Mouse (Mus musculus) heart, embryonic 14.5 days (tissue): ENCODE results near the gene Crybg1. TPM values are rescaled to one million over a fixed set of nuclear protein-coding genes. Genes with fewer than 3 reads are reported as not detected.

Source experiments
- ATAC-seq: fragments of 200-750 bp; cut with Nextera tagmentation; 2 replicates; pipeline ENCODE4 v1.8.0; 2017; ENCODE audit warnings: low read depth, moderate TSS enrichment; ENCODE audit not compliant: insufficient number of reproducible peaks, insufficient read depth, low FRiP score
- H3K27ac ChIP-seq, 2 experiments: fragments of 200-500 bp in 1 of 2; fragments of 300-500 bp in 1 of 2; sonication (generic) in 1 of 2; replicated peaks in 1 of 2; 2 replicates each; pipeline ENCODE4 v1.5.1; 2012 to 2014; ENCODE audit warnings: low read depth in 2 of 2, low read length in 2 of 2, control low read depth in 1 of 2, mild to moderate bottlenecking in 1 of 2, mixed read lengths in 1 of 2; ENCODE audit not compliant: control insufficient read depth in 1 of 2, insufficient read depth in 1 of 2
- H3K27me3 ChIP-seq: fragments of 300-500 bp; sonication (generic); 2 replicates; pipeline ENCODE4 v1.6.1; 2014; ENCODE audit warnings: mild to moderate bottlenecking, low read length, control low read depth; ENCODE audit not compliant: control insufficient read depth, insufficient read depth
- H3K36me3 ChIP-seq: fragments of 300-500 bp; sonication (generic); 2 replicates; pipeline ENCODE4 v1.6.1; 2014; ENCODE audit warnings: mild to moderate bottlenecking, control low read depth, low read length, mixed read lengths; ENCODE audit not compliant: control insufficient read depth, insufficient read depth
- H3K4me1 ChIP-seq, 2 experiments: fragments of 200-500 bp in 1 of 2; fragments of 300-500 bp in 1 of 2; sonication (generic) in 1 of 2; 2 replicates each; pipeline ENCODE4 v1.6.1; 2012 to 2014; ENCODE audit warnings: low read length in 2 of 2, control low read depth in 1 of 2, mixed read lengths in 1 of 2; ENCODE audit not compliant: control insufficient read depth in 2 of 2, insufficient read depth in 2 of 2
- H3K4me2 ChIP-seq: fragments of 300-500 bp; sonication (generic); 2 replicates; pipeline ENCODE4 v1.6.1; 2014; ENCODE audit warnings: mild to moderate bottlenecking, low read length
- H3K4me3 ChIP-seq, 2 experiments: fragments of 200-500 bp in 1 of 2; fragments of 300-500 bp in 1 of 2; sonication (generic) in 1 of 2; 2 replicates each; pipeline ENCODE4 v1.5.1; 2012 to 2014; ENCODE audit warnings: low read length in 2 of 2, mild to moderate bottlenecking in 2 of 2, control low read depth in 1 of 2, low read depth in 1 of 2, moderate library complexity in 1 of 2; ENCODE audit not compliant: control insufficient read depth in 1 of 2, insufficient read depth in 1 of 2
- H3K9ac ChIP-seq: fragments of 300-500 bp; sonication (generic); 2 replicates; pipeline ENCODE4 v1.6.1; 2014; ENCODE audit warnings: mild to moderate bottlenecking, low read length
- H3K9me3 ChIP-seq: fragments of 300-500 bp; sonication (generic); 2 replicates; pipeline ENCODE4 v1.6.1; 2016; ENCODE audit warnings: low read length, control low read depth; ENCODE audit not compliant: control insufficient read depth
- WGBS: fragments of 180-500 bp; shearing (Covaris S2); extraction: QIAGEN DNeasy Blood & Tissue Kit; methylation state at CpG from one replicate; pipeline ENCODE4 v1.1.7; 2014; 5-methylcytosine and 5-hydroxymethylcytosine counted together
- polyA plus RNA-seq: library from polyadenylated mRNA; unstranded; fragments of >200 nt; fragmentation: Nextera tagmentation; extraction: Ambion mirVana; gene quantifications from 2 replicates; pipeline ENCODE4 v1.2.1, GENCODE M21; 2014

Crybg1 gene
- polyA plus RNA-seq, 1 experiment from 2014 or later: 0.16 TPM

GRCm38 (mm10) chr10:44163028-44163427, 14.4 kb upstream of the Crybg1 start:
- WGBS: 77% methylated on average over 4 of the region's 4 CpGs
- Histone ChIP-seq H3K27ac (no peak overlapping the region), H3K36me3 (no peaks in the 10 kb centered on the region)

GRCm38 (mm10) chr10:44160150-44160549, 11.5 kb upstream of the Crybg1 start:
- H3K27ac ChIP-seq: no peak overlapping the region
- WGBS: 34% methylated on average over 4 of the region's 4 CpGs

More at GRCm38 (mm10) chr10:44163028-44163427, 14.4 kb upstream of the Crybg1 start:
- Histone ChIP-seq H3K4me1 (no peaks in the 10 kb centered on the region), H3K4me2 (no peak overlapping the region), H3K9ac (no peak overlapping the region), H3K27me3 (no peaks in the 10 kb centered on the region), H3K4me3 (no peak overlapping the region), H3K9me3 (no peaks in the 10 kb centered on the region)
- ATAC-seq: no peak

DNA sequence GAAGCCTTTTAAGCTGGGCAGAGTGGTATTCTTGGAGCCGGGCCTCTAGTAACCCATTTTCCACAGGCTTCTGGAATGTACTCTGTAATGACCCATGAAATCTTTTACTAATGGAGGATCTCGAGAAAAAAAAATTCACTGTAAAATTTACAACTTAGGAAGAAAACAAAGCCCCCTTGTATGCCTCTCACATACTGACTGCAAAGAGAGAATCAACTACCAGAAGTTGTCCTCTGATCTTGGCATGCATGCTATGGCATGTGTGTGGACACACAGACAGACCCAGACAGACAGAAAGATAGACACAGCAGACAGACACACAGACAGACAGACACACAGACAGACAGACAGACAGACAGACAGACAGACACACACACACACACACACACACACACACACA, 8.8 kb upstream of the Crybg1 start:
- WGBS: 54% methylated on average over 2 of the region's 2 CpGs
- no peak for ATAC-seq
- H3K27me3 ChIP-seq: no peaks in the 10 kb centered on the region

More at GRCm38 (mm10) chr10:44160150-44160549, 11.5 kb upstream of the Crybg1 start:
- no peaks in the 10 kb centered on the region for H3K27me3 ChIP-seq
- H3K36me3 ChIP-seq: no peaks in the 10 kb centered on the region
- H3K4me1 ChIP-seq: no peaks in the 10 kb centered on the region
- no peak for ATAC-seq
- H3K9me3 ChIP-seq: no peaks in the 10 kb centered on the region
- H3K4me3 ChIP-seq: no peak overlapping the region
- no peak overlapping the region for H3K4me2 ChIP-seq
- no peak overlapping the region for H3K9ac ChIP-seq

DNA sequence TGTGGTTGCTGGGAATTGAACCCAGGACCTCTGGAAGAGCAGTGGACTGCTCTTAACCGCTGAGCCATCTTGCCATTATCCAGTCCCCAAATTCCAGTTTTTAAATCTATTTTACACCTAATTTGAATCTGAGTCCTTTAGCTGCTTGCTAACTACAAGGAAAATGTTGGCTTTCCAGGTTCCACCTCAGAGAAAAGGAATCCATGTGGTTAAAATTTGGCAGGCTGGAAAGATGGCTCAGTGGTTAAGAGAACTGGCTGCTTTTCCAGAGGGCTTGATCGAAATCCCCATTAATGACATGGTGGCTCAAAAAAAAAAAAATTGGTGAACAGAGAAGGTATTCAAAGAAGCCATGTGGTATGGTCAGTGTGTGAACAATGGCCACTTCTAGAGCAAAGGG, 1.8 kb upstream of the Crybg1 start:
- Histone ChIP-seq H3K4me3 (no peak overlapping the region), H3K9me3 (no peaks in the 10 kb centered on the region), H3K36me3 (no peaks in the 10 kb centered on the region), H3K4me2 (no peak overlapping the region), H3K4me1 (peaks cover 8 to 9% of the 10 kb centered on the region in 2 experiments; a peak in 3 of 4 replicates), H3K27me3 (peaks cover 14% of the 10 kb centered on the region; the same call in 1 of the 2 replicates), H3K9ac (no peak overlapping the region), H3K27ac (no peak overlapping the region)
- 79% methylated on average over 2 of the region's 2 CpGs for WGBS
- no peak for ATAC-seq

More for the DNA sequence above, 8.8 kb upstream of the Crybg1 start:
- Histone ChIP-seq H3K27ac (no peak overlapping the region), H3K4me1 (no peaks in the 10 kb centered on the region), H3K9me3 (no peaks in the 10 kb centered on the region), H3K9ac (no peak overlapping the region), H3K36me3 (no peaks in the 10 kb centered on the region), H3K4me2 (no peak overlapping the region), H3K4me3 (no peak overlapping the region)

- WGBS: 90% methylated on average over 10 of the region's 10 CpGs
- Histone ChIP-seq H3K9ac (no peak overlapping the region), H3K27ac (no peak overlapping the region), H3K9me3 (no peaks in the 10 kb centered on the region), H3K4me2 (no peak overlapping the region), H3K4me3 (no peak overlapping the region), H3K4me1 (peaks cover under 1 to 1% of the 10 kb centered on the region in 2 experiments; a peak in 1 of 4 replicates), H3K36me3 (no peaks in the 10 kb centered on the region), H3K27me3 (peaks cover 4% of the 10 kb centered on the region; the same call in 1 of the 2 replicates)
- ATAC-seq: no peak
Measured at GRCm38 (mm10) chr10:44143401-44143800, 5.3 kb downstream of the Crybg1 start.

- Histone ChIP-seq H3K9me3 (no peaks in the 10 kb centered on the region), H3K27me3 (no peaks in the 10 kb centered on the region), H3K36me3 (no peaks in the 10 kb centered on the region), H3K4me1 (no peaks in the 10 kb centered on the region), H3K4me2 (no peak overlapping the region), H3K9ac (no peak overlapping the region), H3K4me3 (no peak overlapping the region), H3K27ac (no peak overlapping the region)
- ATAC-seq: no peak
- 77% methylated on average over 13 of the region's 13 CpGs for WGBS
Measured at GRCm38 (mm10) chr10:44138137-44138855, 10.4 kb downstream of the Crybg1 start.

GRCm38 (mm10) chr10:44126047-44126446, 22.6 kb downstream of the Crybg1 start:
- H3K4me3 ChIP-seq: no peak overlapping the region
- no peaks in the 10 kb centered on the region for H3K4me1 ChIP-seq
- no peak overlapping the region for H3K27ac ChIP-seq
- H3K36me3 ChIP-seq: no peaks in the 10 kb centered on the region
- no peak overlapping the region for H3K9ac ChIP-seq
- no peak overlapping the region for H3K4me2 ChIP-seq
- H3K27me3 ChIP-seq: no peaks in the 10 kb centered on the region
- no peak for ATAC-seq
- 66% methylated on average over 5 of the region's 5 CpGs for whole genome bisulfite sequencing
- no peaks in the 10 kb centered on the region for H3K9me3 ChIP-seq
